Mouse (Mus musculus): Measurements from ENCODE around the gene Xlr5a.
"Not testable (repeated sequence)": the region's sequence is repeated elsewhere in the genome, so short reads cannot be mapped to it uniquely, and the experiment has no call there.

Xlr5a gene

GRCm38 (mm10) chrX:73292876-73293275 lies at the start of gene Xlr5a, which contains the start of gene Xlr5c:
Gene Xlr5a (minus strand): TSS chrX:73292976.
Gene Xlr5c (minus strand): TSS chrX:73292976.
- not testable (repeated sequence) for DNase-seq

- DNase-seq: peak; percentile 61 to 77
Observed at GRCm38 (mm10) chrX:73342483-73342895, 49.7 kb upstream of the Xlr5a start, which contains the start of gene Zfp275. Gene Zfp275 (plus strand): TSS chrX:73342621.

GRCm38 (mm10) chrX:73342068-73342467 lies 49.3 kb upstream of the Xlr5a start:
- no peak for DNase-seq

GRCm38 (mm10) chrX:73341473-73341872 lies 48.7 kb upstream of the Xlr5a start:
- DNase-seq: no peak

GRCm38 (mm10) chrX:73336740-73337139 lies 44.0 kb upstream of the Xlr5a start, which contains the start of gene Gm45015:
Gene Gm45015 (minus strand): TSS chrX:73336840.
- DNase-seq: no peak

- DNase-seq: no peak
Observed at GRCm38 (mm10) chrX:73333548-73333947, 40.8 kb upstream of the Xlr5a start.

- DNase-seq: no peak
Observed at GRCm38 (mm10) chrX:73327215-73327614, 34.4 kb upstream of the Xlr5a start.

- no peak for DNase-seq
Observed at GRCm38 (mm10) chrX:73321029-73321428, 28.3 kb upstream of the Xlr5a start.

- DNase-seq: peak; percentile 9 to 43
Observed at GRCm38 (mm10) chrX:73312522-73312921, 19.7 kb upstream of the Xlr5a start.

GRCm38 (mm10) chrX:73295745-73296144 lies 3.0 kb upstream of the Xlr5a start:
- not testable (repeated sequence) for DNase-seq

- not testable (repeated sequence) for DNase-seq
Observed at GRCm38 (mm10) chrX:73265270-73265669, 27.5 kb downstream of the Xlr5a start, which contains the start of gene Xlr3c. Gene Xlr3c (minus strand): TSS chrX:73265390.

GRCm38 (mm10) chrX:73262428-73262827 lies 30.3 kb downstream of the Xlr5a start:
- DNase-seq: not testable (repeated sequence)

- not testable (repeated sequence) for DNase-seq
Observed at GRCm38 (mm10) chrX:73242821-73243325, 49.9 kb downstream of the Xlr5a start, which contains the start of gene Xlr4c. Gene Xlr4c (minus strand): TSS chrX:73243130.

GRCm38 (mm10) chrX:73229288-73229687 lies 63.5 kb downstream of the Xlr5a start:
- DNase-seq: no peak

- peak; percentile 50 to 53 for DNase-seq
Observed at GRCm38 (mm10) chrX:73228606-73229214, 64.1 kb downstream of the Xlr5a start.

GRCm38 (mm10) chrX:73227914-73228605 lies 64.7 kb downstream of the Xlr5a start, which contains the start of gene F8a:
Gene F8a (plus strand): TSS chrX:73228291.
- peak; percentile 74 to 76 for DNase-seq

- no peak for DNase-seq
Observed at GRCm38 (mm10) chrX:73225365-73225764, 67.4 kb downstream of the Xlr5a start.

GRCm38 (mm10) chrX:73213819-73214564 lies 78.8 kb downstream of the Xlr5a start, which contains the start of gene Xlr4b:
Gene Xlr4b (plus strand): TSS chrX:73214333.
- DNase-seq: not testable (repeated sequence)

GRCm38 (mm10) chrX:73191934-73192333 lies 100.8 kb downstream of the Xlr5a start, which contains the start of gene Xlr3b:
Gene Xlr3b (plus strand): TSS chrX:73192207.
- DNase-seq: peak in 1 of 2 experiments; percentile 22

- not testable (repeated sequence) for DNase-seq
Observed at GRCm38 (mm10) chrX:73176889-73177288, 115.9 kb downstream of the Xlr5a start, which contains the start of gene Spin2d. Gene Spin2d (minus strand): TSS chrX:73176989.

GRCm38 (mm10) chrX:73149350-73149749 lies 143.4 kb downstream of the Xlr5a start, which contains the start of gene DXBay18:
Gene DXBay18 (minus strand): TSS chrX:73149450.
- not testable (repeated sequence) for DNase-seq

GRCm38 (mm10) chrX:73148496-73148895 lies 144.3 kb downstream of the Xlr5a start, which contains the start of gene Xlr5b:
Gene Xlr5b (plus strand): TSS chrX:73148796.
- not testable (repeated sequence) for DNase-seq

Measured in cerebellum, postnatal 36 days (tissue).